Mouse (Mus musculus) midbrain, embryonic 10.5 days (tissue): ENCODE data around the gene Clpb. TPM values are rescaled to one million over a fixed set of nuclear protein-coding genes. Genes with fewer than 3 reads are reported as not detected.
A peak's percentile ranks its signal among the peaks of the same experiment; 100 is the strongest.

Experiments used
- DNase-seq: peaks from one replicate; pipeline ENCODE4 v3.0.0-alpha.2; 2017; ENCODE audit warnings: low spot score
- H3K27ac ChIP-seq: fragments of 300-500 bp; sonication (generic); replicated peaks from 2 replicates; pipeline ENCODE4 v1.5.1; 2016; ENCODE audit warnings: mild to moderate bottlenecking
- H3K27me3 ChIP-seq: fragments of 300-500 bp; sonication (generic); 2 replicates; pipeline ENCODE4 v1.6.1; 2016; ENCODE audit warnings: low read depth, mild to moderate bottlenecking; ENCODE audit not compliant: poor library complexity, severe bottlenecking
- H3K36me3 ChIP-seq: fragments of 300-500 bp; sonication (generic); 2 replicates; pipeline ENCODE4 v1.6.1; 2016; ENCODE audit warnings: mild to moderate bottlenecking, moderate library complexity
- H3K4me1 ChIP-seq: fragments of 300-500 bp; sonication (generic); 2 replicates; pipeline ENCODE4 v1.6.1; 2016
- H3K4me3 ChIP-seq: fragments of 300-500 bp; sonication (generic); 2 replicates; pipeline ENCODE4 v1.5.1; 2016; ENCODE audit warnings: mild to moderate bottlenecking, moderate library complexity
- H3K9me3 ChIP-seq: fragments of 300-500 bp; sonication (generic); replicated peaks from 2 replicates; pipeline ENCODE4 v1.6.1; 2016; ENCODE audit warnings: mild to moderate bottlenecking
- WGBS: fragments of 180-500 bp; shearing (Covaris S2); methylation state at CpG from one replicate; pipeline ENCODE4 v1.1.7; 2016; 5-methylcytosine and 5-hydroxymethylcytosine counted together
- polyA plus RNA-seq: library from polyadenylated mRNA; unstranded; fragments of >200 nt; fragmentation: Nextera tagmentation; extraction: Ambion mirVana; gene quantifications from 2 replicates; pipeline ENCODE4 v1.2.1, GENCODE M21; 2016

Clpb gene
- polyA plus RNA-seq, 1 experiment from 2014 or later: 56.3 TPM

GRCm38 (mm10) chr7:101777053-101777452 is 113.6 kb downstream of the Clpb start:
- H3K27me3 ChIP-seq: no peaks in the 10 kb centered on the region
- no peak overlapping the region for H3K4me3 ChIP-seq
- H3K9me3 ChIP-seq: no peaks in the 10 kb centered on the region
- no peak overlapping the region for H3K27ac ChIP-seq
- 95% methylated on average over 1 of the region's 1 CpGs for WGBS
- no peak for DNase-seq
- H3K4me1 ChIP-seq: peaks cover 17% of the 10 kb centered on the region
- H3K36me3 ChIP-seq: peaks cover 42% of the 10 kb centered on the region

DNA sequence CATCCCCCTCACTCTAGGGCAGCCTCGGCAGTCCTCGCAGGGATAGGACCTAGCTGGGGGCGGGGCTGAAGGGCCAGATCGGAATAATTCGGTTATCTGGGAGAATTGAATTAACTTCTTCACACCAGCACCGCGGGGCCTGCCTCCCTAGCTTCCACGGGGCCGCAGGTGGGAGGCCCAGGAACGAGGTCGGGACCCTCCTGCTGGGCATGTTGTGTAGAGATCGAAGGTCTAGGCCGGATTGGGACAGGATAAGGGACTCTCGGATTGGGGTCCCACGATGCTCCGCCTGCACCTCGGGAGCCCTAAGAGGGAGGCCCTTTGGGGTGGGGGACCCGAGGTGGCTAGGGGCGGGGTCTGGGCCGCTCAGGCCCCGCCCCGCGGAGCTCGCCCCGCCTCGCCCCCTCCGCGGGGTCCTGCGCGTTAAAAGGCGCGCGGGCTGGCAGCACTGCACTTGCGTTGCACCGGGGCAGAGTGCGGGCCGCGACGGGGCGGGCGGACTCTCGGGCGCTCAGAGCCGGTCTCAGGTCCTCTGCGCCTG is 154.5 kb downstream of the Clpb start, which contains the start of gene Phox2a:
Gene Phox2a (plus strand): TSS at position 453 of the 541 bp plus-strand sequence.
- Histone ChIP-seq H3K36me3 (peaks cover 3% of the 10 kb centered on the region), H3K27me3 (peaks cover 74% of the 10 kb centered on the region), H3K4me3 (peak within 1 kb of the TSS; percentile 52), H3K27ac (no peak within 1 kb of the TSS; the same call in 1 of the 2 replicates), H3K4me1 (peaks cover 47% of the 10 kb centered on the region), H3K9me3 (no peaks in the 10 kb centered on the region)
- 2% methylated on average over 41 of the region's 45 CpGs for WGBS
- DNase-seq: peak; percentile 48

DNA sequence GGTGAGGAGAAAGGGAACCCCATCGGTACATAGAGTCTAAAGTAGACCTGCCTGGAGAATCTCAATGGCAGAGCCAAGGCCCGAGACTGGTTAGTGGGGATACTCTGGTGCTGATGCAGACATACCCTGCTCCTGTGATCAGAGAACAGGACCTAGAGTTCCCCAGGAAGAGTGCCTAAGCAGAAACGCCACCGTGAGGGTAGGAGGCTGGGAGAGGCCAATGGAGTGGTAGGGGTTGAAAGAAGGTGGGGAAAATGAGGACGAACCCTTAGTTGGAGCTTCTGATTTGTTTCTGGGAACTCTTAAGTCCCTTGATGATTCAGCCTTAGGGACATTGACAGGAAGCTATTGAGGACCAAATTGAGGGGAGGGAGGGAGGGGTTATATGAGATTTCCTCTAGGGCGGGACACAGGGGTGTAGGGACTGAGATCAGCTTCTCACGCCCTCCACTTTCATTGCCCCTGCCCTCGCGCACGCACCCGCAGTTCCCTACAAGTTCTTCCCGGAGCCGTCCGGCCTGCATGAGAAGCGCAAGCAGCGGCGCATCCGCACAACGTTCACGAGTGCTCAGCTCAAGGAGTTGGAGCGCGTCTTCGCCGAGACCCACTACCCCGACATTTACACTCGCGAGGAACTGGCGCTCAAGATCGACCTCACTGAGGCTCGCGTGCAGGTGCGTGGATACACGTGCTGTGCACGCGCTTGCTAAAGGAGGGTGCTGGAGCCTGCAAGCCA is 157.0 kb downstream of the Clpb start:
- Histone ChIP-seq H3K27ac (0 out of 2 replicates have a peak overlapping the region, but pooled peaks have one; percentile 19), H3K36me3 (peaks cover 28% of the 10 kb centered on the region), H3K4me1 (peaks cover 54% of the 10 kb centered on the region), H3K27me3 (peaks cover 90% of the 10 kb centered on the region), H3K4me3 (peak overlapping the region; percentile 63), H3K9me3 (no peaks in the 10 kb centered on the region)
- WGBS: 2% methylated on average over 35 of the region's 35 CpGs
- peak; percentile 52 for DNase-seq

DNA sequence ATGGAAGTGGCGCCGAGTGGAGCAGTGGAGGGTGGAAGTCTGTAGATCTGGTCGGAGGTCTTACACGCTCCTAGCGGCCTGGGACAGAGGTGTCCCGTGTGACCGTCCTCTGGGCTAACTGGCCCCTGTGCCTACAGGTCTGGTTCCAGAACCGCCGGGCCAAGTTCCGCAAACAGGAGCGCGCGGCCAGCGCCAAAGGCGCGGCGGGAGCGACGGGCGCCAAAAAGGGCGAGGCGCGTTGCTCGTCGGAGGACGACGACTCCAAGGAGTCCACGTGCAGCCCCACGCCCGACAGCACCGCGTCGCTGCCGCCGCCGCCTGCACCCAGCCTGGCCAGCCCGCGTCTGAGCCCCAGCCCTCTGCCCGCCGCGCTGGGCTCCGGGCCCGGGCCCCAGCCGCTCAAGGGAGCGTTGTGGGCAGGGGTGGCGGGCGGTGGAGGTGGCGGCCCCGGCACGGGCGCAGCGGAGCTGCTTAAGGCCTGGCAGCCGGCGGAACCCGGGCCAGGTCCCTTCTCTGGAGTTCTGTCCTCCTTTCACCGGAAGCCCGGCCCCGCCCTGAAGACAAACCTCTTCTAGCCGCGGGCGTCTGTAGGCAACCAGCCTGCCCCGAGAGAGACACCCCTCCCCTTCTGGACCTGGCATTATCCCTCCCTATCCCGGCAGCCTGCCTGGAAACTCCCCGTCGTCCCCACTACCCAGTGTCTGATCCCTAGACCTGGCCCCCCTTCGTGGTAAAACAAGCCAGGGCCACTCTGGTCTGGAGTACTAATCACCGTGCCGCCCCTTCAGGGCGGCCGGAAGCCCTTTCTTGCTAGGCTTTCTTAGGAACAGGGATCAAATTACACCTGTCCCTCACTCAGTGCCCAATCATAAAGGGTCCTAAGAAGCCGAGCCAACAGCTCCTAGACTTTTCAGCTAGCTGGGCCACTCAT is 158.4 kb downstream of the Clpb start:
- peak overlapping the region; percentile 84 for H3K27ac ChIP-seq
- no peaks in the 10 kb centered on the region for H3K9me3 ChIP-seq
- H3K36me3 ChIP-seq: peaks cover 42% of the 10 kb centered on the region
- H3K4me3 ChIP-seq: peak overlapping the region; percentile 63
- WGBS: under 1% methylated on average over 67 of the region's 71 CpGs
- peaks cover 78% of the 10 kb centered on the region for H3K27me3 ChIP-seq
- peaks cover 54% of the 10 kb centered on the region for H3K4me1 ChIP-seq
- peak; percentile 79 for DNase-seq

DNA sequence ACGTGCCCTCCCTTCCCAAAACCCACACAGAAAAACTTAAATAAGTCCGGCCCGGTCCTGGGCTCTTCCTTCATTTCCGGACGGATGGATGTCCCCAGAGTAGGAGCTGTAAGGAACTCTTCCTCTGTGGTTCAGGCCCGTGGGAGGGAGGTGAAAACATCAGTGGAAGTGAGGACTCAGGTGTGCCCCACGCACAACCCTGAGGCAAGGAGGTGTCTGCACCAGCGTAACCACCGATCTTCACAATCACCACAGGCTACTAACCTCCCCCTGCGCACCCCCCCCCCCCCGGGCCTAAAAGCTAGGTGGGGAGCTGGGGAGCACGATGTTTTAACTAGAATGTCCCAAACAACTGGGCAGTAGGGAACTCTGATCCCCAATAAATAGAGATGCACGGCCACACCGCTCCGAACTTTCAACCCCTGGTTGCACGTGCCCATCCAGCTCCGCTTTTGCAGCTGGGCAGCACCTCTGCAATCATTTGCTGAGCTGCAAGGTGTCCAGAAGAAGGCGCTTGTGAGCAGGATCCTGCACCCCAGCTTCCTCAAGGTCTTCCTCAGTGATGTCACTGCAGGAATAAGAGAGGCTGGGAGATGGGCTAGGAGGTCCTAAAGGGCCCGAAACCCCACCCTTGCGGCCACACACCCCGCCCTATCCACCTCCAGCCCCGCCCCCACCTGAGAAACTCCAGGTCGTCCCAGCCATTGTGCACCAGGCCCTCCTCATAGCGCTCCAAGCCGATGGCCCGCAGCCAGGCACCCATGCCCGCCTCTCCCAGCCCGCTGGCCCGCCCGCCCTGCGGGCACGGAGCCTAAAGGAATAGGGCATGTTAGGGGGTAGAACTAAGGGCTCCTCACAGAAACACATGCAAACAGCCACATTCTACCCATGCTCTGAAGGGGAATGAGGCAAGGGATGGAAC is 159.7 kb downstream of the Clpb start:
- Histone ChIP-seq H3K36me3 (peaks cover 55% of the 10 kb centered on the region), H3K27me3 (peaks cover 65% of the 10 kb centered on the region), H3K4me3 (no peak overlapping the region), H3K4me1 (peaks cover 42% of the 10 kb centered on the region), H3K9me3 (no peaks in the 10 kb centered on the region), H3K27ac (no peak overlapping the region)
- DNase-seq: peak; percentile 62
- WGBS: 27% methylated on average over 32 of the region's 32 CpGs

DNA sequence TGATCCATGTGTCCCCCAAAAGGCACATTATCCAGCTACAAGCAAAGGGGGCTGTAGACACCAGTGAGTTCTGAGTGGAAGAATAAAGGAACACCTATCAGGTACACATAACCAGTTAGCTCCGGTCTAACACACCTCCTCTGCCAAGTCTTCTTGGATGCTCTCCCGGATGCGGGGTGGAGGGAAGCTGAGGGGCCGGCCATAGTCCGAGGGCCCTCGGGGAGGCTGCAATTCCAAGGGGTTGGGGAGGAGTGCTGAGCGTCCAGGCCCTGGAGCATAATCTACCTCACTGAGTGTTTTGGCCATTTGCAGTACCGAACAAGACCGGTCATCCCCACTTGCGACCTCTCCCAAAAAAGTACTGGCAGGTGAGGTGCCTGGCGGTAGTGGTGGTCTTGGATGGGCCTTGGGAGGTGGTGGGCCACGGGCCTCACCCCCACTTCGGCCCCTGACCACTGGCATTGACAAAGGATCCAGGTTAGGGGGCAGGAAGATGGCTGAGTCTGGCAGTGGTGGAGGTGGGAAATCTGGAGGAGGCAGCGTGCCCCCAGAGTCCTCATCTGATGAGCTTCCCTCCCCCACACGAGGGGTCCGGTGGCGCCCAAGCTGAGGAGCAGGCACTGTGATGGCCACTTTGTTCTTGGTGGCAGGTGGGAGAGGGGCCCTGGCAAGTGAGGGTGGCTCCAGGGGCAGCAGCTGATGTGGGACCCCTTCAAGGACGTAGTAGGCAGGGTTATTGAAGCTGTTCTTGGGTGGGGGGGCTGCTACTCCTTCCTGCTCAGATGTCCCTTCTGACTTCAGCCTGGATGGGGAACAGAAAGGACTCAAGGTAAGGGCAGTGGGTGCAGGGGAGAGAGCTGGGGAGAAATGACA is 160.6 kb downstream of the Clpb start:
- H3K27ac ChIP-seq: no peak overlapping the region
- peaks cover 36% of the 10 kb centered on the region for H3K4me1 ChIP-seq
- peaks cover 56% of the 10 kb centered on the region for H3K27me3 ChIP-seq
- H3K36me3 ChIP-seq: peaks cover 64% of the 10 kb centered on the region
- no peaks in the 10 kb centered on the region for H3K9me3 ChIP-seq
- 88% methylated on average over 18 of the region's 18 CpGs for WGBS
- H3K4me3 ChIP-seq: 0 out of 2 replicates have a peak overlapping the region, but pooled peaks have one; percentile 3
- no peak for DNase-seq

DNA sequence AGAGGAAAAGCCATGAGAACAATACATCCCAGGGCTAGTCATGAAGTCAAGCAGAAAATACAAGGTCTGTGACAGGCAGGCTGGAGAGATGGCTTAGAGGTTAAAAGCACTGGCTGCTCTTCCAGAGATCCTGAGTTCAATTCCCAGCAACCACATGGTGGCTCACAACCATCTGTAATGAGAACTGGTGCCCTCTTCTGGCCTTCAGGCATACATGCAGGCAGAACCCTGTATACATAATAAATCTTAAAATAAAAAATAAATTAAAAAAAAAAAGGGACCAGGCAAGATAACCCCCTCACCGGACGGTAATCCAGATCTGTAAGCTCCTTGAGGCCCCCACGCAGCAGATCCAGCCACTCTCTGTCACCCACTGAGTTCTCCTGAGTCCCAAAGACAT is 166.9 kb downstream of the Clpb start:
- 92% methylated on average over 3 of the region's 3 CpGs for WGBS
- no peak for DNase-seq
- Histone ChIP-seq H3K4me3 (no peak overlapping the region), H3K36me3 (peaks cover 95% of the 10 kb centered on the region), H3K27ac (no peak overlapping the region), H3K9me3 (0 out of 2 replicates have a peak, but pooled peaks cover 6% of the 10 kb centered on the region), H3K27me3 (no peaks in the 10 kb centered on the region), H3K4me1 (peaks cover 21% of the 10 kb centered on the region)

DNA sequence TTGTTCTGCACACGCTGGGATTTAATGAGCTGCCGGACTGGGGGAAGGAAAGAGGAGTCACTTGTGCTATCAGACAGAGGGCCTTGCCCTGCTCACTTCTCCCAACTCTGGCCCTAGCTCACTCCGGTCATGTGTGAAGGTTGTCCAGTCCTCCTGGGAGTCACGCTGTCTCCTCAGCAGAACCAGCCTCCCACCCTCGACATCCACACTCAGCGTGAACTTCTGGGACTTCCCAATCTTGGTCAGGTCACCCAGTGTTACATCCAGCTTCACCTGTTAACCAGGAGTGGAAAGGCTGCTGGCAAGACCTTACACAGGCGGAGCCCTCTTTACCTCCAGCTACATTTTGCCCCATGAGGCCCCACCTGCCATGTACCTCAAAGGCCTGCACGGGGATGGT is 168.0 kb downstream of the Clpb start:
- no peak for DNase-seq
- no peak overlapping the region for H3K4me3 ChIP-seq
- H3K36me3 ChIP-seq: peaks cover 84% of the 10 kb centered on the region
- 0 out of 2 replicates have a peak, but pooled peaks cover 6% of the 10 kb centered on the region for H3K9me3 ChIP-seq
- H3K27ac ChIP-seq: no peak overlapping the region
- peaks cover 32% of the 10 kb centered on the region for H3K4me1 ChIP-seq
- 93% methylated on average over 8 of the region's 8 CpGs for WGBS
- no peaks in the 10 kb centered on the region for H3K27me3 ChIP-seq

- Histone ChIP-seq H3K27me3 (no peaks in the 10 kb centered on the region), H3K9me3 (0 out of 2 replicates have a peak, but pooled peaks cover 6% of the 10 kb centered on the region), H3K36me3 (peaks cover 75% of the 10 kb centered on the region), H3K27ac (no peak overlapping the region), H3K4me3 (no peak overlapping the region), H3K4me1 (peaks cover 35% of the 10 kb centered on the region)
- no peak for DNase-seq
- WGBS: 95% methylated on average over 4 of the region's 4 CpGs
Observed at GRCm38 (mm10) chr7:101832372-101832771, 168.9 kb downstream of the Clpb start.

- DNase-seq: no peak
- peaks cover 41% of the 10 kb centered on the region for H3K4me1 ChIP-seq
- H3K36me3 ChIP-seq: peaks cover 65% of the 10 kb centered on the region
- H3K27me3 ChIP-seq: no peaks in the 10 kb centered on the region
- H3K4me3 ChIP-seq: no peak overlapping the region
- 75% methylated on average over 5 of the region's 5 CpGs for WGBS
- H3K9me3 ChIP-seq: 0 out of 2 replicates have a peak, but pooled peaks cover 6% of the 10 kb centered on the region
- H3K27ac ChIP-seq: no peak overlapping the region
Observed at GRCm38 (mm10) chr7:101833352-101833751, 169.9 kb downstream of the Clpb start.
